Comparison of ENCODE assay signal across 10 mouse cellular contexts in the genomic region with DNA sequence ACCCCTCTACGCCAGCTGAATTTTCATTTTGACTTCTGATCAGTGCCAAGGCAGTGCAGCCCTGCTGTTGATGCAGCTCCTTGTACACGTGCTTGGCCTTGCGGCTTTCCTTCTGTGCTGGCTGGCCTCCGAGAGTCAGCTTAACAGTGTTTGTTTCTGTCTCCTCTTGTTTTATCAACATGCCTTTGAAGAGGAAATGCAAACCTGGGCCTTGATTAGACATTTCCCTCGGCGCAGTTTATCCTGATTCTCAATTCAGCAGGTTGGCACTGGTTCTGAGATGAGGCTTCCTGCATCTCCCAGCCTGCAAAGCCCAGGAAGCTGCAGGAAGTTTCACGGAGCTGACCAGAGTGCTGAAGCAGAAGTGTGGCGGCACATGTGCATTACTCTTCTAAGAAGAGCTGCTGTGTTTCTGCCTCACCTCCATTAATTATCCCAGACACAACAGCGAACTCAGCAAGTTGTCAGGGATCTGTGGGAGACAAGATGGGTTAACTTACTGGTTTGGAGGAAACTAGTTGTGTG.
A peak's percentile ranks its signal among the peaks of the same experiment; 100 is the strongest.
DNase-seq lines count a peak whose midpoint lies in the region; ATAC-seq lines count a peak whose summit lies in the region.
"Had no signal": no experiment of that assay in that cellular context is flagged by ENCODE, and none has a peak within 500 bp of the region (broad histone marks: within the 10 kb centered on the region; RNA-seq: fewer than 3 reads in every experiment).

No protein-coding gene starts in this region.

- no peaks in the 10 kb centered on the region for H3K27me3 ChIP-seq in heart, embryonic 12.5 days (replicated peaks)
- H3K27me3 ChIP-seq in hindbrain, embryonic 15.5 days = no peaks in the 10 kb centered on the region
- H3K27me3 ChIP-seq: heart, embryonic 13.5 days; midbrain, embryonic 13.5 days had no signal

- H3K4me1 ChIP-seq in heart, embryonic 12.5 days (replicated peaks) = no peaks in the 10 kb centered on the region
- peaks cover 7% of the 10 kb centered on the region; the same call in 1 of the 2 replicates for H3K4me1 ChIP-seq in hindbrain, embryonic 15.5 days (replicated peaks)
- H3K4me1 ChIP-seq: heart, embryonic 13.5 days; midbrain, embryonic 13.5 days had no signal

- peak; percentile 9 to 26 for DNase-seq in heart, adult 18-20 months
- peak; percentile 3 for DNase-seq in urinary bladder, postnatal 14 days (ENCODE audit: low spot score)
- no peak for DNase-seq in urinary bladder, postnatal 4 days (ENCODE audit: low spot score in 2 of 2)

- no peaks in the 10 kb centered on the region for H3K36me3 ChIP-seq in heart, embryonic 12.5 days
- H3K36me3 ChIP-seq in hindbrain, embryonic 15.5 days = no peaks in the 10 kb centered on the region
- H3K36me3 ChIP-seq: heart, embryonic 13.5 days; midbrain, embryonic 13.5 days had no signal

- ATAC-seq in heart, embryonic 12.5 days (ENCODE audit: insufficient number of reproducible peaks, low FRiP score) = no peak
- ATAC-seq in hindbrain, embryonic 15.5 days (ENCODE audit: low FRiP score, low read depth) = peak; percentile 34; the same call in 1 of the 2 replicates
- no peak for ATAC-seq in monocyte, adult 5-6 weeks (replicated peaks; ENCODE audit: insufficient number of reproducible peaks, low FRiP score, low TSS enrichment, poor library complexity, severe bottlenecking)
- ATAC-seq in cerebellum, adult (ENCODE audit: insufficient number of reproducible peaks, low FRiP score, low TSS enrichment) = no peak
- ATAC-seq in frontal cortex, adult (ENCODE audit: low TSS enrichment) = no peak
- ATAC-seq: midbrain, embryonic 13.5 days had no signal

- H3K9me3 ChIP-seq in heart, embryonic 12.5 days (replicated peaks) = no peaks in the 10 kb centered on the region; the same call in 1 of the 2 replicates
- H3K9me3 ChIP-seq in hindbrain, embryonic 15.5 days = no peaks in the 10 kb centered on the region
- H3K9me3 ChIP-seq: heart, embryonic 13.5 days; midbrain, embryonic 13.5 days had no signal

- no peak overlapping the region for H3K27ac ChIP-seq in heart, embryonic 12.5 days (ENCODE audit: poor library complexity, severe bottlenecking)
- H3K27ac ChIP-seq in hindbrain, embryonic 15.5 days (replicated peaks) = peak overlapping the region; percentile 43
- H3K27ac ChIP-seq: heart, embryonic 13.5 days; midbrain, embryonic 13.5 days had no signal

- WGBS in heart, embryonic 12.5 days = 50% methylated on average over 9 of the region's 9 CpGs
- WGBS in hindbrain, embryonic 15.5 days = 43% methylated on average over 9 of the region's 9 CpGs

- H3K4me3 ChIP-seq in heart, embryonic 12.5 days = no peak overlapping the region
- H3K4me3 ChIP-seq in hindbrain, embryonic 15.5 days = no peak overlapping the region
- H3K4me3 ChIP-seq: heart, embryonic 13.5 days; midbrain, embryonic 13.5 days had no signal

- no peak overlapping the region for H3K9ac ChIP-seq in heart, embryonic 12.5 days
- no peak overlapping the region for H3K9ac ChIP-seq in hindbrain, embryonic 15.5 days
- H3K9ac ChIP-seq: heart, embryonic 13.5 days; midbrain, embryonic 13.5 days had no signal

- no peak overlapping the region for H3K4me2 ChIP-seq in heart, embryonic 12.5 days
- H3K4me2 ChIP-seq in hindbrain, embryonic 15.5 days = no peak overlapping the region
- H3K4me2 ChIP-seq: heart, embryonic 13.5 days; midbrain, embryonic 13.5 days had no signal

Comparison
In these comparisons a context has a peak if more than half of its experiments do, and no peak if none do; other contexts are left out.
1. DNase-seq: peak in heart, adult 18-20 months (2 of 2) and urinary bladder, postnatal 14 days (single experiment); none in urinary bladder, postnatal 4 days (0 of 2).